In genomic region chr17:9052441-9052980, GRCm38 (mm10) we compare ENCODE assay signal across 26 mouse cellular contexts.
DNase-seq lines count a peak whose midpoint lies in the region; ATAC-seq and TF ChIP-seq lines count a peak whose summit lies in the region.
"Had no signal": no experiment of that assay in that cellular context is flagged by ENCODE, and none has a peak within 500 bp of the region (broad histone marks: within the 10 kb centered on the region; RNA-seq: fewer than 3 reads in every experiment).

No protein-coding gene starts in this region.

- WGBS in midbrain, embryonic 14.5 days = 46% methylated on average over 13 of the region's 13 CpGs
- WGBS in midbrain, embryonic 16.5 days = 37% methylated on average over 13 of the region's 13 CpGs
- 43% methylated on average over 13 of the region's 13 CpGs for WGBS in cerebellum, adult 2 months

- TF ChIP-seq POLR2A in cerebellum, adult 2 months (IDR thresholded peaks at IDR 0.05; ENCODE audit: borderline replicate concordance, insufficient read depth, low read length) = no peak

- H3K9ac ChIP-seq in midbrain, embryonic 14.5 days (replicated peaks; ENCODE audit: low read length) = no peak overlapping the region
- H3K9ac ChIP-seq in midbrain, embryonic 16.5 days (ENCODE audit: low read depth, low read length) = no peak overlapping the region
- H3K9ac ChIP-seq: heart, embryonic 15.5 days; hindbrain, embryonic 12.5 days; intestine, embryonic 15.5 days; liver, embryonic 14.5 days had no signal

- no peak overlapping the region for H3K27ac ChIP-seq in midbrain, embryonic 14.5 days (replicated peaks; ENCODE audit: low read depth, low read length)
- H3K27ac ChIP-seq in midbrain, embryonic 16.5 days (ENCODE audit: low read length) = no peak overlapping the region
- H3K27ac ChIP-seq in cerebellum, adult 2 months (ENCODE audit: insufficient read depth, low read length) = no peak overlapping the region
- H3K27ac ChIP-seq: heart, embryonic 10.5 days; heart, embryonic 15.5 days; hindbrain, embryonic 12.5 days; hindbrain, postnatal 0 days; intestine, embryonic 15.5 days; liver, embryonic 14.5 days had no signal

- no peaks in the 10 kb centered on the region for H3K4me1 ChIP-seq in midbrain, embryonic 14.5 days (ENCODE audit: control insufficient read depth, insufficient read depth, low read length)
- no peaks in the 10 kb centered on the region for H3K4me1 ChIP-seq in midbrain, embryonic 16.5 days (ENCODE audit: control insufficient read depth, insufficient read depth, low read length)
- no peaks in the 10 kb centered on the region for H3K4me1 ChIP-seq in cerebellum, adult 2 months (ENCODE audit: control insufficient read depth, insufficient read depth, low read length)
- H3K4me1 ChIP-seq: heart, embryonic 10.5 days; heart, embryonic 15.5 days; hindbrain, embryonic 12.5 days; intestine, embryonic 15.5 days had no signal

- TF ChIP-seq CTCF in cerebellum, adult 2 months (IDR thresholded peaks at IDR 0.05; ENCODE audit: borderline replicate concordance, insufficient read depth, low read depth, low read length) = no peak

- H3K4me2 ChIP-seq in midbrain, embryonic 14.5 days (ENCODE audit: low read length) = no peak overlapping the region
- no peak overlapping the region for H3K4me2 ChIP-seq in midbrain, embryonic 16.5 days (ENCODE audit: low read length)
- H3K4me2 ChIP-seq: heart, embryonic 15.5 days; hindbrain, embryonic 12.5 days; intestine, embryonic 15.5 days had no signal

- no peaks in the 10 kb centered on the region for H3K9me3 ChIP-seq in midbrain, embryonic 14.5 days (ENCODE audit: control insufficient read depth, low read length)
- H3K9me3 ChIP-seq in midbrain, embryonic 16.5 days (replicated peaks; ENCODE audit: control insufficient read depth, low read length, poor library complexity, severe bottlenecking) = no peaks in the 10 kb centered on the region
- H3K9me3 ChIP-seq: heart, embryonic 10.5 days; heart, embryonic 15.5 days; hindbrain, embryonic 12.5 days; intestine, embryonic 15.5 days had no signal

- no peak for ATAC-seq in midbrain, embryonic 14.5 days (ENCODE audit: low FRiP score, low TSS enrichment)
- no peak for ATAC-seq in midbrain, embryonic 16.5 days
- ATAC-seq: forebrain, embryonic 16.5 days; hindbrain, postnatal 0 days; intestine, embryonic 15.5 days had no signal

- no peaks in the 10 kb centered on the region for H3K27me3 ChIP-seq in midbrain, embryonic 14.5 days (ENCODE audit: control insufficient read depth, insufficient read depth, low read length)
- no peaks in the 10 kb centered on the region for H3K27me3 ChIP-seq in midbrain, embryonic 16.5 days (ENCODE audit: control insufficient read depth, insufficient read depth, low read depth, low read length)
- no peaks in the 10 kb centered on the region for H3K27me3 ChIP-seq in cerebellum, adult 2 months (ENCODE audit: control insufficient read depth, insufficient read depth, low read length)
- H3K27me3 ChIP-seq: heart, embryonic 15.5 days; hindbrain, embryonic 12.5 days; intestine, embryonic 15.5 days had no signal

- no peak overlapping the region for H3K4me3 ChIP-seq in midbrain, embryonic 14.5 days (replicated peaks; ENCODE audit: low read depth, low read length)
- no peak overlapping the region for H3K4me3 ChIP-seq in midbrain, embryonic 16.5 days (ENCODE audit: low read depth, low read length)
- no peak overlapping the region for H3K4me3 ChIP-seq in cerebellum, adult 2 months (replicated peaks; ENCODE audit: insufficient read depth, low read depth, low read length)
- H3K4me3 ChIP-seq: erythroblast, embryonic 14.5 days; heart, embryonic 10.5 days; heart, embryonic 15.5 days; hindbrain, embryonic 12.5 days; intestine, embryonic 15.5 days had no signal

- DNase-seq in midbrain, embryonic 14.5 days = peak; percentile 39
- peak; percentile 44 to 65 for DNase-seq in cerebellum, adult 2 months
- peak; percentile 18 to 24 for DNase-seq in cerebellum, postnatal 14 days
- peak; percentile 85 for DNase-seq in retina, postnatal 1 day
- no peak for DNase-seq in urinary bladder, postnatal 25 days (ENCODE audit: low spot score)
- no peak for DNase-seq in thymus, postnatal 14 days
- no peak for DNase-seq in layer of hippocampus, adult 9-11 months
- DNase-seq: adrenal gland, adult 8-10 months; B cell, adult 2 months; gastrocnemius, postnatal 10 days; heart, postnatal 36 days; kidney, adult 8-10 months; kidney, postnatal 10 days; liver; lung, adult 2 months; lung, postnatal 14 days; right cerebral cortex, postnatal 14 days had no signal

- H3K36me3 ChIP-seq in midbrain, embryonic 14.5 days (ENCODE audit: control insufficient read depth, insufficient read depth, low read length) = no peaks in the 10 kb centered on the region
- no peaks in the 10 kb centered on the region for H3K36me3 ChIP-seq in midbrain, embryonic 16.5 days (ENCODE audit: control insufficient read depth, insufficient read depth, low read length)
- H3K36me3 ChIP-seq: heart, embryonic 10.5 days; heart, embryonic 15.5 days; hindbrain, embryonic 12.5 days; intestine, embryonic 15.5 days had no signal

Comparison
In these comparisons a context has a peak if more than half of its experiments do, and no peak if none do; other contexts are left out.
1. DNase-seq: peak in midbrain, embryonic 14.5 days (single experiment), cerebellum, adult 2 months (2 of 2), cerebellum, postnatal 14 days (2 of 2) and retina, postnatal 1 day (single experiment); none in urinary bladder, postnatal 25 days (single experiment), thymus, postnatal 14 days (single experiment) and layer of hippocampus, adult 9-11 months (single experiment).